Mouse (Mus musculus): ENCODE measurements around the gene Olfr1028.

- TF ChIP-seq TBP (conservative IDR thresholded peaks at IDR 0.05; ENCODE audit: low read depth, low read length) (no peak), BHLHE40 (IDR thresholded peaks at IDR 0.05; ENCODE audit: low read depth, low read length) (no peak), RCOR1 (conservative IDR thresholded peaks at IDR 0.05; ENCODE audit: low read depth, low read length) (no peak), CHD1 (IDR thresholded peaks at IDR 0.05; ENCODE audit: low read depth, low read length) (no peak), EP300 (IDR thresholded peaks at IDR 0.05; ENCODE audit: low read length) (no peak), MEF2A (IDR thresholded peaks at IDR 0.05; ENCODE audit: borderline replicate concordance, low read depth, low read length) (no peak), CTCF (conservative IDR thresholded peaks at IDR 0.05 in 1 of 2, IDR thresholded peaks at IDR 0.05 in 1 of 2; ENCODE audit: low read depth in 2 of 2, low read length in 2 of 2) (no peak)
Observed at GRCm38 (mm10) chr2:85990004-85990403, 39.8 kb downstream of the Olfr1028 start, which contains the start of gene Olfr1031.
